Mouse (Mus musculus): ENCODE measurements around the gene Wdr91.

DNA sequence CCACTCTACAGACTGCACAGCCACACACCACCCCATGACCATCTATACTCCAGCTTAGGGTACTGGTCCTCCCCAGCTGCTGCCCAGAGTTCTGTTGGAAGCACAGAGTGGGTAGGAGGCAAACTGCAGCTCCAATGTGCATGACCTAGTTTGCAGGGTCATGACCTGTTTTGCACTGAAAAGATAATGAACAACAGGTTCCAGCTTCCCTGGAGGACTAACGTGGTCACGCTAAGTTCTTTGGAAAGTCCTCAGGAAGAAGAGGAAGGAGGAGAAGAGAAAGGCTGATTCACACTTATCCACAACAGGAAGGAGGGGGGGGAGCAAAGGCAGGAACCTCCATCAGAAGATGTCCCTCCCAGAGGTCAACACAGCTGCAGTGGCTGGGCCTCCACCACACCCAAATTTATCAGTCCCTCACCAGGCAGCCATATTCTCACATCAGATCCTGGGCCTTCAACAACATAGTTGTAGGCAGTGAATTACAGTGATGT is 3.5 kb downstream of the Wdr91 start:
- TF ChIP-seq CTCF (IDR thresholded peaks at IDR 0.05; ENCODE audit: borderline replicate concordance, extremely low read depth, insufficient read depth, insufficient read length) (no peak), POLR2A (IDR thresholded peaks at IDR 0.05; ENCODE audit: borderline replicate concordance, extremely low read depth, insufficient read depth, insufficient read length, poor library complexity, severe bottlenecking) (no peak)
